Mouse (Mus musculus): Measurements from ENCODE around the gene Dnajc30. TPM values are rescaled to one million over a fixed set of nuclear protein-coding genes. Genes with fewer than 3 reads are reported as not detected.

Dnajc30 gene
- total RNA-seq (2015; ENCODE audit: low replicate concordance) (6.5 and 21.0 TPM in 2 replicates), total RNA-seq (2017; ENCODE audit: low replicate concordance) (2.3 and 3.4 TPM in 2 replicates)

DNA sequence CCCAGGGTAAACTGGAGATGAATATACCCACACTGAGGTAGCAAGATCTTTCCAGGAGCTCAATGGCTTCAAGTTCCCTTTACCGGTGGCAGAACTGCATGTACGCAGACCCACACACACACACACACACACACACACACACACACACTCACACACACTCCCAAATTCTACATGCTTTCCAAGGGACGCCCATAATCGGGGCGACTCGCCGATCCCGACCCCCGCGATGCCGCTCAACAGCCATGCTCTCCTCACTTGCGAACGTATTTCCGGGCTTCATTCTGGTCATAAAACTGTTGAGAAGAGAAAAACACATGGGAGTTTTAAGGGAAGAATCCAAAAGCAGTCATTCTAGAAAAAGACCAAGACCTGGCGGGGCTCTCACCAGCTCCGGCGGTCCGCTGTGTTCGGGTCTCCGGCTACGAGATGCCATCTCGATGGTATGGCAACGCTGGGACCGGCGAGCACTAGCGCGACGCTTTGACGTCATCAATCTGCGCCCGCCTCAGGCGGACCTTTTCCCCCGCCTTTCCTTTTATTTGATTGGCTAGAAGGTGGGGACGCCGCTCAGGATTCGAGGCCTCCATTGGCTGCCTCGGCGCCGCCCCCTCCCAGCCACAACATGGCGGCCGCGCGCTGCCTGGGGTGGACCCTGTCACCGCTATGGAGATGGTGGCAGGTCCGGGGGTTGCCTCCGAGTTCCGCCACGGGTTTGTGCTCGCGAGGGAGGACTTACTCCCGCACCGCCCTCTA, at the start of gene Dnajc30:
TSS of gene Dnajc30 (plus strand) at position 574 of the 753 bp plus-strand sequence.
- ATAC-seq (replicated peaks; ENCODE audit: low FRiP score, poor library complexity, severe bottlenecking): peak; percentile 97

DNA sequence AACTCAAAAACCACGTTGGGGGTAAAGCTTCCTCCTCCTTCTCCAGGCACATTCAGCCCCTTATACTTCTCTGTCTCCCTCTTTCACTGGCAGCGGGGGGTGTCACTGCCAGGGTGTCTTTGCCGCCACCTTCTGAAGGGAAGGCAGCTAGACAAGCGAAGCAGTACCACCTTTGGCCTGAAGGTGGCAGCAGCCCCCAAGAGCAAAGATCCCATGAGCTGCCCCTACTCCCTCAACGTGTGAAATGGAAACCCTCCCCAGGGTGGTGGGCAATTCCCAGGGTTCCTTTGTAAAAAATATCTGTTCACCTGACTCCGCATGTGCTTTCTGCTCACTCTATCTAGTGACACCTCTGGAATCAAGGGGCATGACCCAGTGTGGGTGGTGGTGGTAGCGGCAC, 48.5 kb upstream of the Dnajc30 start:
- ATAC-seq (replicated peaks; ENCODE audit: low FRiP score, poor library complexity, severe bottlenecking): peak; percentile 79

DNA sequence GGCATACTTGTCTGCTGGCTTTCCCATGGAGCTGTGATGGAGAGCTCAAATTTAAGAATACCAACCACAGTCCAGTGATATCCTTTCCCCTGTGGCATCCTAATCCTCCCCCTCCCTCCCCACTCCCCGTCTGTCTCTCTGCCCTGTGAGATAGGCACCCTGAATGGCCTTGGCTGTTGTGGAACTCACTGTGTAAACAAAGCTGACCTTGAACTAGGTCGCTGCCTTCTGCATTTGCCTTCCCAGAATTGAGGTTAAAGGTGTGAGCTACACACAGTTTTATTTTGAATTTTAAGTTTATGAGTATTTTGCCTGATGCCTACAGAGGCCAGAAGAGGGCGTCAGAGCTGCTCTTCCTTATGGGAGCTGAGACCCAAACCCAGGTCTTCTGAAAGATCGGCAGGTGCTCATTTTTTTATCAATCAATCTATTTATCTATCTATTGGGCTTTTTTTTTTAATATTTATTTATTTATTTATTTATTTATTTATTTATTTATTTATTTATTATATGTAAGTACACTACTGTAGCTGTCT, 47.7 kb upstream of the Dnajc30 start:
- no peak for ATAC-seq (replicated peaks; ENCODE audit: low FRiP score, poor library complexity, severe bottlenecking)

DNA sequence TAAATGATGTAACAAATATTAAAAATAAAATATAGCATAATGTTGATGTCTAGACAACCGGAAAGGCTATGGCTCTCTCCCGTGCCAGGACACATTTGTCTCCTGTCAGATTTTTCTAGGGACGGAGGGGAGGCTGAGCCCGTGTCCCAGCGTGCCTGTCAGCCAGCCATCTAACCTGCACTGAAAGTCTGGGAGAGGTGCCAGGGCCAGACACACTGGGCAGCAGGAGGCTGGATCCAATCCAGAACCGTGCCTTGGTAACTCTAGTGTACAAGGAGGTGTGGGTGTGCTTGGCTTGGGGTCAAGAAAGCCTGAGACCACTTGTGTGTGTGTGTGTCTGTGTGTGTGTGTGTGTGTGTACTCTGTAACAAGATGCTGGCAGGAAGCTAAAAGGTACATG, 42.2 kb upstream of the Dnajc30 start:
- no peak for ATAC-seq (replicated peaks; ENCODE audit: low FRiP score, poor library complexity, severe bottlenecking)

DNA sequence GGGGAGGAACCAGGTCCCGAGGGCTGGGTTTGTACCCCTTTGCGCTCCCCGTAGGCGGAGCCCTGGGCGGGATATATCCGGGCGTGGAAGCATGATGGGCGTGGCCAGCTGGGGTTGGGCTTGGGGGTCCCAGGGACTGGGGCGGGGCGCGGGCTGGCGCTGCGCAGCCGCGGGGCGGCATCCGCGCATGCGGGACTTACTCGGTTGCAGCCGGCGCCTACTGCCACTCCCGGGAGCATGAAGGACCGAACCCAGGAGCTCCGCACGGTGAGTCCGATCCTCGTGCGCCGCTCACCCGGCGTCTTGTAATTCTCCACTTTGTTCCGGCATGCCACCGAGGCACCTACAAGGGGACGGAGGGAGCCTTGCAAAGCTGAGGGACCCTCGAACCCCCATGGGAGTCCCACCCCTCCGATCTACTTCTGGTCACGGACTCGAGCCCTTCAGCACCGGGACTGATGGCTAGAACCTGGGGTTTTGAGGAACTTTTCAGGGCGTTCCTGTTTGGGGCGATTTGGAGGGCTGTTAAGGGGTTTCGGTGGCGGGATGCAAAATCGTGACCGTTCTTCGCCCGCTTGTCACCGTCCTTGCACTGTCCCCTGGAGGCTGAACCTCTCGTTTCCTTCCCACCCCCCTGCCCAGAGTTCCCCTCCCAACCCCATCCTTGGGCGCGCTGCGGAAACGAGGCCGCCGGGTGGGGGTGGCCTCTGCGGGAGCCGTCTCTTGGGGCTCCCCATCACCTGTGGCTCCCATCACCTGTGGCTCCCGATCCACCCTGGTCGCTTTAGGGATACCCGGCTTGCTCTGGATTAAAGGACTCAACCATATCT, 40.4 kb upstream of the Dnajc30 start, which contains the start of gene Stx1a:
TSS of gene Stx1a (plus strand) at position 139 of the 830 bp plus-strand sequence.
- ATAC-seq (replicated peaks; ENCODE audit: low FRiP score, poor library complexity, severe bottlenecking): no peak

DNA sequence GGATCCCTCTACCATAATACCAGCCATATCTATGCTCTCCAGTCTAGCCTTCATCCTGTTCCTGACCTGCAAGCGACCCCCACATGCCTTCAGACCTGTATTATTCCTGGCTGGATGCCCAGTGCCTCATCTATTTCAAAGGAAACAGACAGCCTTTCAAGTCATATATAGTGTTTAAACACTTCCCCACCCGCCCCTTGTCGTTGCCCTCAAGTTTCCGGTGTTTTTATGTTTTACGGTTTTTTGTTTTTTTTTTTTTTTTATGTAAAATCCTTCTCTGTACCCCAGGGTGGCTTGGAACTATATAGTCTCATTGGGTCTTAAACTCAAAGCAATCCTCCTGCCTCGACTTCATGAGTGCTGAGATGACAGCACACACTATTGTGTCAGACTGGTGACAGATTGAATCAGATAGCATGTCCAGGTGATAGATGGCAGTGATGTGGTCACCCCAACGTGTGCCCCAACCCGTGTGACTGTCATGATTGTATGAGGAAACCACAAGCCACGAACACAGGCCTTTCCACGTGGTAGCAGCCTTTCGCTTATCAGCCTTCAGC, 39.3 kb upstream of the Dnajc30 start:
- ATAC-seq (replicated peaks; ENCODE audit: low FRiP score, poor library complexity, severe bottlenecking): no peak

DNA sequence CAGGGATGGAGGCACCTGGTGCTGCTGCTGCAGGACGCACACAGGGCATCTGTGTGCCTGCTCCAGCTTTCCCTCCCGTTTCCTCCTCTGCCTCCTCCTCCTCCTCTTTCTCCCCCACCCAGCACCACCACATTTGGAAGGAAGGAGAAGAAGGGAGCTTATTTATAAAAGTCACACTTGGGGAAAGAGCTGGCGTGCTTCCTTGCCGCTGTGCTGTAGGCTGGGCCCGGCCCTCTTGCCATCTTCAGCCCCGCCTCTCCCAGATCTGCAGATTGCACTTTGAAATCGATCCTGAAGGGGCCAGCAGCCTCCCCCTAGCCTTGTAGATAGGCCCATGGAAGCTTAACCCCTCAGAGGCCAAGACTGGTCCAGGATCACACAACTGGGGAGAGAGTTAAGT, 38.1 kb upstream of the Dnajc30 start:
- ATAC-seq (replicated peaks; ENCODE audit: low FRiP score, poor library complexity, severe bottlenecking): no peak

DNA sequence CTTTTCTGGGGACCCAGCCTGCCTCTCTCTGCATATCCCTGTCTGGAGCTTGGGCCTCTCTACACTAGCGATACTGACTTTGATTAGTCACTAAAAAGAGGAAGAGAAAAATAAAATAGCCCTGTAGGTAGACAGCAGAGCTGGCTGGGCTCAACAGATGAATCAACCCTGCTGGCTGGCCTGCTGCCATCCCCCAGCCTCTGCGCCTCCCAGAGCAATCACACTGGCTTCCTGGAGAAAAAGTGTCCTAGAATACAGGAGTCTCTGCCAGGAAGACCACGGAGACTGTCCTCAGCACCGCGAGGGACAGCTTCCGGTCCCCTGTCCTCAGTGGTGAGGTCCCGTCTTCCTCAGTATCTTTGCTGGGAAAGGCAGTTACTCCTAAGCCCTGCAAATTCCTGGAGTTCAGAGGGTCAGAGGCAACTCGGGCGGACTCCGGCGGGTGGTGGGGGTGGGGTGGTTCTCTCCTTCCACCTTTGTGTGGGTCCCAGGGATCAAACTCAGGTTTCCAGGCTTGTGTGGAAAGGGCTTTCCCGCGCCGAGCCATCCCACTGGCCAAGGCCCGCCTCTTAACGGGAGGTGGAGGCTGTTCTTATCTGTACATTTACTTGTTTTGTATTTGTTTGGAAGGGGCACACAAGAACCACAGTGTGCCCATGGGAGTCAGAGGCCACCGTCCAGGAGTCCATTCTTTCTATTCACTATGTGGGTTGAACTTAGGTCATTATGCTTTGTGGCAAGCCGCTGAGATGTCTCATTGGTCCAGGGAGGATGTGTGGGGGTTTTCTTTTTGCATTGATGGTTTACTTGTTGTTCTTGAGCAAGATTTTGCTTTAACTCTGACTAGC, 34.8 kb upstream of the Dnajc30 start:
- no peak for ATAC-seq (replicated peaks; ENCODE audit: low FRiP score, poor library complexity, severe bottlenecking)

DNA sequence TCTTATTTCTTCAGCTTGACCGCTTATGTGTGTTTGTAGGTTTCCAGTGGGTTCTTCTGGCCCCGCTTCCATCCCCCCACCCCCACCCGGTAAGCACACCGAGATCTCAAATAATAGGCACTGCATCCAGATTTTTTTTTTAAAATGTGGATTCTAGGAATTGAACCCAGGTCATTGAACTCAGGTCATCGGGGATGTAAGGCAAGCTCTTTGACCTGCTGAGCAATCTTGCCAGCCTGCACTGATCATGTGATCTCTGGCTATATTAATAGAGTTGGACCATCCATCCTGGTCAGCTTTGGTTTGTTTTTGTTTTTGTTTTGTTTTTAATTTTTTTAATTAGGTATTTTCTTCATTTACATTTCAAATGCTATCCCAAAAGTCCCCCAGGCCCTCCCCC, 31.4 kb upstream of the Dnajc30 start:
- no peak for ATAC-seq (replicated peaks; ENCODE audit: low FRiP score, poor library complexity, severe bottlenecking)

DNA sequence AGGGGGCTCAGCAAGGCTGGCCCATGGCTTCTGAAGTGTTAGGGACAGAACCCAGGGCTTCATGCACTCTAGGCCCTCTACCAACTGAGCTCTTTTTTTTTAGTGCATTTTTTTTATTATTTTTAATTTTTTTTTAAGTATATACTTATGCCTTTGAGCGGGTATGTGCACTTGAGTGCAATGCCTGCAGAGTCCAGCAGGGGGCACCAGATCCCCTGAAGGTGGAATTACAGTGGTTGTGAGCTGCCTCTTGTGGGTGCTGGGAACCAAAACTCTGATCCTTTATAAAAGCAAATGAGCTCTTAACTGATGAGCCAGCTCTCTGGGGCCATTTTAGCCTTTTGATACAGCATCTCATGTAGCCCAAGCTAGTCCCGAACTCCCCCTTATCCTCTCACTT, 29.4 kb upstream of the Dnajc30 start:
- no peak for ATAC-seq (replicated peaks; ENCODE audit: low FRiP score, poor library complexity, severe bottlenecking)

DNA sequence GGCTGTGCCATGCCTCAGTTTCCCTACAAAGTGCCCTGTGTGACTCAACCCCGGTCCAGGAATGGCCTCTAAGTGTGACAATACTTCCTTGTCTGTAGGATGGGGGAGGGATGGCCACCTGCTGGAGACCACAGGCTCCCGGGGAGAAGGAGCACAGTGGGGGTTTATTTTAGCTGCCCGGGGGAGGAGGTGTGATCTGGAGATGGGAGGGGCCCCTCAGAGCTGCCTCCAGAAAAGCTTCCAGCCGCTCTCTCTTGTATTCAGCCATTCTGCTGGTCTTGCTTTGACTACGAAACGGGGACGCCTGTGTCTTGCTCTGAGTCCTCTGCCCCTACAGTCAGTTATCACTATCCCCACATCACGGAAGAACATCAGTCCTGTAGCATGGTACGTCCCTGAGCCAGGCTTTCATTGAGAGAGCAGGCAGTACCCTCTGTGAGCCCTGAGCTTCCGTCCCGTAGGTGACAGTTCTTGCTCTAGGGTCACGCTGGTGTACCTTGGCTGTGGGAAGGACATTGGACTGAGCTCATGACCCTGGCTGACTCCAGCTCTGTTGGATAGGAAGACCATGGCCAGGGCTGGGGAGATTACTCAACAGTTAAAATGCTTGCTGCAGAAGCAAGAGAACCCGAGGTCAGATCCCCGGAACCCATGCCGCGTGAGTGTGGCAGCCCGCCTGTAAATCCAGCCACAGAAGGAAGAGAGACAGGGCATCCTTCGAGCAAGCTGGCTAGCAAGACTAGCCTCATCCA, 28.2 kb upstream of the Dnajc30 start:
- ATAC-seq (replicated peaks; ENCODE audit: low FRiP score, poor library complexity, severe bottlenecking): no peak

DNA sequence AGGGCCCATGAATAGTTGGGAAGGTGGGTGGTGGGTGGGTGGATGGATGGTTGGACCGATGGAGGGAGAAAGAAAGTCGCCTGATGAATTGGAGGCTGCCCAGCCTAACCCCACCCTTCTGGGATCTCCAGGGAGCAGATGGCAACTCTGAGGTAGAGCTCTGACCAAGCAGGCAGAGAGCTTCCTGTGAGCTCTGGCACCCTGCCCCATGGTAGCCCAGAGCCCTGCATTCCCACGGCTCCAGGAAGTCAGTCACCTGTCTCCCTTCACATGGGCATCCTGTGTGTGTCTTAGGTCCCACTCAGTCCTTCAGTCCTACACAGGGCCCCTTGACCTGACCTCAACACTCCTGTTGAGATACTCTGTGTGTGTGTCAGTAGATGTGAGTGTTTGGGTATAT, 26.1 kb upstream of the Dnajc30 start:
- no peak for ATAC-seq (replicated peaks; ENCODE audit: low FRiP score, poor library complexity, severe bottlenecking)

DNA sequence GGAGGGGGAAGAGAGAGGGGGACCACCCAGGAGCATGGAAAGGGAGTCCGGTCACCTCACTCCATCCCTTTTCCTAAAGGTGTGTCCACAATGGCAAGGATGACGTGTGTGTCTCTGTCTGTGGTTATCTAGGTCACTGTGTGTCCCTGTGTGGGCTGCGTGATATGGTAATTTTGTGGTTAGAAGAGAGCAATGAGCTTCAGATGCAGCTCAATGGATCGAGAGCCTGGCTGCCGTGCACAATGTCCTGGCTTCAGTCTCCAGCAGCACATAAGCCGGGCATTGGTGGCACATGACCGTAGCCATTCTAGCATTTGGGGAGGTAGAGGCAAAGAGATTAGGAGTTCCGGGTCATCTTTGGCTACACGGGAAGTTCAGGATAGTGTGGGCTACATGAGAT, 24.5 kb upstream of the Dnajc30 start:
- ATAC-seq (replicated peaks; ENCODE audit: low FRiP score, poor library complexity, severe bottlenecking): no peak

DNA sequence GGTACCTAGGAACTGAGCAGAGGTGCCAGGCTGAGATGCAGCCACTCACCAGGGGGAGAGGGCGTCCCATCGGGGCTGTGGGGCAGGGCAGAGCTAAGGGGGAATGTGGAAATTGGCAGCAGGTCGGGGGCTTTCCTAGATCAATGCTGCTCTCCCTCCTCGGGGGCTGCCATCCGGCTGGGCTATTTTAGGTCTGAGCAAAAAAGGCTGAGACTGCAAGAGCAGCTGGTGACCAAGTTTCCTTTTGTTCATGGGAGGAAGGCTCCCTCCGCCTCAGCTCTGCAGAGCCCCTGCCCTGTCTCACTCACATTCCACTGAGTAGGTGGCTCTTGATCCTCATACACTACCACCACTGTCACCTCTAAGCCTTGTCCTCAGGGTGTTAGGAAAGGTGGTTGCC, 23.9 kb upstream of the Dnajc30 start:
- ATAC-seq (replicated peaks; ENCODE audit: low FRiP score, poor library complexity, severe bottlenecking): no peak

DNA sequence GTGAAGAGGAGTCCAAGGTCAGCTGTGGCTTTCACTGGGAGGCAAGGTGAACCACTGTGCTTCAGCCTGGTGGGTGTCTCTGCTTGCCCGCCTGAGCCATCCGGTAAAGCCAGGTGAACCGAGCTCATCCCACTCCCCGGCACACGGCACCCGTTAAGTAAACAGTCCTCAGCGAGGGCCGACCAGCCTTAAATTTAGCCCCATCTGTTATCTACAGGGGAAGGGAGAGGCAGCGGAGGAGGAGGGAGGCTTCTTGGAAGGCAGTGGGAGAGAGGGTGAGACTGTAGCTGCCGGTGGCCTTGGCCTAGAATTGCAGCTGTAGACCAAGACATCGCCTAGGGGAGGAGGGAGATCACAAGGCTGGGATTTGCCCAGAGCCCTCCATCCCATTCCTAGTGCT, 23.2 kb upstream of the Dnajc30 start:
- ATAC-seq (replicated peaks; ENCODE audit: low FRiP score, poor library complexity, severe bottlenecking): no peak

DNA sequence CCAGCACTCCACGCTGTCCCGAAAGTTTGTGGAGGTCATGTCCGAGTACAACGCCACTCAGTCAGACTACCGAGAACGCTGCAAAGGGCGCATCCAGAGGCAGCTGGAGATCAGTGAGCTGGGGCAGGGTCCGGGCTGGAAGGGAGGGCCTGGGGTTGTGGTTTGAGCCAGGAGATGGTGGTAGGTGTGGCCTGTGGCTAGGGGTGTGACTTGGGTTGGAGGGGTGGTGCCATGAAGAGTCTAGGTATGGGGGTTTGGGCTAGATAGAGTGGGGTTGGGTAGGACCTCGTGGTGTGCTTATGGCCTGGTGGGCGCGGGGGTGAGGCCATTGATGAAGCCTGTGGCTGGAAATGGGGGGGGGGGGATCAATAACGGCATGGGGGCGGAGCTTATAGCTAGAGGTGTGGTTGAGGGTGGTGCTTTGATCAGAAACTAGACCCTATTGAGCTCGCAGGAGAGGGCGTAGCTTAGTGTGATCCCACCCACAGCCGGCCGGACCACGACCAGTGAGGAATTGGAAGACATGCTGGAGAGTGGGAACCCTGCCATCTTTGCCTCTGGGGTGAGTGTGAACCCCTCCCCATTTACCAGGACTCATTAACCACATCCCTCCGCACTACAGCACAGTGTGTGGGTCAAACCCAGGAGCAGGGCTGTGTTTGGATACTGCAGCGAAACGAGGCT, 21.8 kb upstream of the Dnajc30 start:
- no peak for ATAC-seq (replicated peaks; ENCODE audit: low FRiP score, poor library complexity, severe bottlenecking)

DNA sequence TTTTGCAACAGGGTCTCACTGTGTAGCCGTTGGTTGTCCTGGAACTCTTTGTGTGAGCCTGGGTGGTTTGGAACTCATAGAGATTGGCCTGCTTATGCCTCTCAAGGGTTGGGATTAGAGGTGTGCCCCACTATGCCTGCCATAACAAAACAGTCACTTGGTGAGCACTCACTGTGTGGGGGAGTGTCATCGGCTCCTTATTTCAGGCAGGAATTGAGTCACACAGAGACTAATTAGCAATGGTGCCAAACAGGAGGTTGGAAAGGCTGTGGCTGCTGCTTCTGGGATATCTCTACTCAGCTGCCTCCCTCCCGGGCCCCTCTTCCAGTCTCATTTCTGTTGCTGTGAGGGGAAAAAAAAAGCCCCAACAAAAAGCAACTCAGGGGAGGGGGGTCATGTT, 19.4 kb upstream of the Dnajc30 start:
- ATAC-seq (replicated peaks; ENCODE audit: low FRiP score, poor library complexity, severe bottlenecking): no peak

DNA sequence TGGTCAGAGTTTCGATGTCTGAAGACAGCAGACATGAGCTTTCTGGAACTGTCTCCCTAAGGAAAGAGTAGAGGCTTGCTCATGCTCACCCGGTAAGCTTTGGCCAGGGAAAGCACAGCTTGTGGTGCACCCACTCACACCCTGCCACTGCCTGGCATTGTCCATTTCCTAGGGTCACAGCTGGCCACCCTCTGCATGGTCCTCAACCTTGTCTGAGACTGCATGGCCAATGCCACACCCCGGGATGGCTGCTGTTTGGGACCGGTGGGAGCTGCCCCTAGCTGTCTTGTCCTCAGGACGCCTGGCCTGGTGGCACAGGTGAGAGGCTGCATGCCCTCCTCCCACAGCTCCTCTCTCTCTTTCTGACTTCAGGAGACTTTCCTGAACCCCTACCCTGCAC, 15.5 kb upstream of the Dnajc30 start:
- 0 out of 2 replicates have a peak, but pooled peaks have one; percentile 18 for ATAC-seq (replicated peaks; ENCODE audit: low FRiP score, poor library complexity, severe bottlenecking)
